Mouse (Mus musculus) hindbrain, embryonic 15.5 days (tissue): Measurements from ENCODE around the gene Orai3. TPM values are rescaled to one million over a fixed set of nuclear protein-coding genes. Genes with fewer than 3 reads are reported as not detected.
"Not testable (repeated sequence)": the region's sequence is repeated elsewhere in the genome, so short reads cannot be mapped to it uniquely, and the experiment has no call there.

Experiments
- ATAC-seq: fragments of 200-750 bp; cut with Nextera tagmentation; 2 replicates; pipeline ENCODE4 v1.8.0; 2017; ENCODE audit warnings: low read depth, moderate number of reproducible peaks, moderate TSS enrichment; ENCODE audit not compliant: low FRiP score
- H3K27ac ChIP-seq: fragments of 300-500 bp; sonication (generic); replicated peaks from 2 replicates; pipeline ENCODE4 v1.5.1; 2015; ENCODE audit warnings: mild to moderate bottlenecking, inconsistent platforms
- H3K27me3 ChIP-seq: fragments of 300-500 bp; sonication (generic); 2 replicates; pipeline ENCODE4 v1.6.1; 2015; ENCODE audit warnings: control low read depth, inconsistent platforms
- H3K36me3 ChIP-seq: fragments of 300-500 bp; sonication (generic); 2 replicates; pipeline ENCODE4 v1.6.1; 2015; ENCODE audit warnings: control low read depth, inconsistent platforms
- H3K4me1 ChIP-seq: fragments of 300-500 bp; sonication (generic); replicated peaks from 2 replicates; pipeline ENCODE4 v1.6.1; 2015; ENCODE audit warnings: control low read depth, inconsistent platforms
- H3K4me2 ChIP-seq: fragments of 300-500 bp; sonication (generic); 2 replicates; pipeline ENCODE4 v1.6.1; 2015; ENCODE audit warnings: moderate library complexity, mild to moderate bottlenecking, inconsistent platforms
- H3K4me3 ChIP-seq: fragments of 300-500 bp; sonication (generic); 2 replicates; pipeline ENCODE4 v1.5.1; 2015; ENCODE audit warnings: mild to moderate bottlenecking, inconsistent platforms
- H3K9ac ChIP-seq: fragments of 300-500 bp; sonication (generic); 2 replicates; pipeline ENCODE4 v1.6.1; 2015; ENCODE audit warnings: inconsistent platforms
- H3K9me3 ChIP-seq: fragments of 300-500 bp; sonication (generic); 2 replicates; pipeline ENCODE4 v1.6.1; 2016; ENCODE audit warnings: control low read depth, inconsistent platforms
- WGBS: fragments of 180-500 bp; shearing (Covaris S2); methylation state at CpG from one replicate; pipeline ENCODE4 v1.1.7; 2015; 5-methylcytosine and 5-hydroxymethylcytosine counted together
- polyA plus RNA-seq: library from polyadenylated mRNA; unstranded; fragments of >200 nt; fragmentation: Nextera tagmentation; extraction: Ambion mirVana; gene quantifications from 2 replicates; pipeline ENCODE4 v1.2.1, GENCODE M21; 2015

Orai3 gene
- 9.2 and 10.4 TPM in 2 replicates for polyA plus RNA-seq

- Histone ChIP-seq H3K36me3 (peaks cover 33% of the 10 kb centered on the region), H3K27ac (peak within 1 kb of the TSS; percentile 80), H3K9me3 (no peaks in the 10 kb centered on the region), H3K9ac (peak within 1 kb of the TSS; percentile 53), H3K4me3 (peak within 1 kb of the TSS; percentile 42), H3K27me3 (no peaks in the 10 kb centered on the region), H3K4me2 (peak within 1 kb of the TSS; percentile 66), H3K4me1 (peaks cover 27% of the 10 kb centered on the region)
- WGBS, result under 1% methylated on average over 24 of the region's 24 CpGs
- ATAC-seq, result peak; percentile 53
Measured at GRCm38 (mm10) chr7:127769651-127770038, at the start of gene Orai3. TSS of gene Orai3 (plus strand) at chr7:127769815.

- Histone ChIP-seq H3K27me3 (no peaks in the 10 kb centered on the region), H3K36me3 (no peaks in the 10 kb centered on the region), H3K4me2 (no peak overlapping the region), H3K9ac (no peak overlapping the region), H3K27ac (no peak overlapping the region), H3K4me3 (no peak overlapping the region), H3K4me1 (no peaks in the 10 kb centered on the region), H3K9me3 (no peaks in the 10 kb centered on the region)
- no peak for ATAC-seq
- 32% methylated on average over 2 of the region's 2 CpGs for WGBS
Measured at GRCm38 (mm10) chr7:127725490-127725889, 44.1 kb upstream of the Orai3 start.

GRCm38 (mm10) chr7:127725924-127726323 is 43.7 kb upstream of the Orai3 start:
- Histone ChIP-seq H3K4me2 (no peak overlapping the region), H3K4me3 (no peak overlapping the region), H3K9me3 (no peaks in the 10 kb centered on the region), H3K4me1 (no peaks in the 10 kb centered on the region), H3K27ac (no peak overlapping the region), H3K36me3 (no peaks in the 10 kb centered on the region), H3K9ac (no peak overlapping the region), H3K27me3 (no peaks in the 10 kb centered on the region)
- 45% methylated on average over 6 of the region's 6 CpGs for WGBS
- no peak for ATAC-seq

GRCm38 (mm10) chr7:127727898-127728297 is 41.7 kb upstream of the Orai3 start:
- Histone ChIP-seq H3K9ac (no peak overlapping the region), H3K4me1 (no peaks in the 10 kb centered on the region), H3K27me3 (no peaks in the 10 kb centered on the region), H3K27ac (no peak overlapping the region), H3K36me3 (no peaks in the 10 kb centered on the region), H3K4me3 (no peak overlapping the region), H3K4me2 (no peak overlapping the region), H3K9me3 (no peaks in the 10 kb centered on the region)
- 85% methylated on average over 7 of the region's 7 CpGs for WGBS
- ATAC-seq, result no peak

- Histone ChIP-seq H3K4me3 (no peak overlapping the region), H3K36me3 (no peaks in the 10 kb centered on the region), H3K9ac (no peak overlapping the region), H3K27ac (no peak overlapping the region), H3K4me2 (no peak overlapping the region), H3K27me3 (no peaks in the 10 kb centered on the region), H3K4me1 (no peaks in the 10 kb centered on the region), H3K9me3 (no peaks in the 10 kb centered on the region)
- whole genome bisulfite sequencing, result 72% methylated on average over 4 of the region's 4 CpGs
- no peak for ATAC-seq
Measured at GRCm38 (mm10) chr7:127730170-127730569, 39.4 kb upstream of the Orai3 start.

- 100% methylated on average over 1 of the region's 5 CpGs for WGBS
- not testable (repeated sequence) for H3K9me3 ChIP-seq, H3K4me3 ChIP-seq, H3K27me3 ChIP-seq, H3K27ac ChIP-seq, H3K9ac ChIP-seq, H3K36me3 ChIP-seq, H3K4me2 ChIP-seq, ATAC-seq, H3K4me1 ChIP-seq
Measured at GRCm38 (mm10) chr7:127732066-127732465, 37.5 kb upstream of the Orai3 start, which contains the start of gene Ctf2. TSS of gene Ctf2 (minus strand) at chr7:127732166.

GRCm38 (mm10) chr7:127744366-127745045 is 25.1 kb upstream of the Orai3 start, which contains the start of gene Fbxl19:
TSS of gene Fbxl19 (plus strand) at chr7:127744543.
- Histone ChIP-seq H3K4me3 (peak within 1 kb of the TSS; percentile 86), H3K36me3 (peaks cover 10% of the 10 kb centered on the region), H3K27ac (peak within 1 kb of the TSS; percentile 89), H3K4me1 (peaks cover 21% of the 10 kb centered on the region), H3K9ac (peak within 1 kb of the TSS; percentile 53), H3K4me2 (peak within 1 kb of the TSS; percentile 87), H3K27me3 (no peaks in the 10 kb centered on the region), H3K9me3 (no peaks in the 10 kb centered on the region)
- no peak for ATAC-seq
- under 1% methylated on average over 26 of the region's 26 CpGs for WGBS

GRCm38 (mm10) chr7:127745251-127745651 is 24.4 kb upstream of the Orai3 start:
- H3K4me3 ChIP-seq, result peak overlapping the region; percentile 86
- H3K4me1 ChIP-seq, result peaks cover 21% of the 10 kb centered on the region
- peak overlapping the region; percentile 89 for H3K27ac ChIP-seq
- no peaks in the 10 kb centered on the region for H3K27me3 ChIP-seq
- H3K36me3 ChIP-seq, result peaks cover 17% of the 10 kb centered on the region
- under 1% methylated on average over 19 of the region's 19 CpGs for WGBS
- H3K9me3 ChIP-seq, result no peaks in the 10 kb centered on the region
- peak overlapping the region; percentile 87 for H3K4me2 ChIP-seq
- peak; percentile 89 for ATAC-seq
- H3K9ac ChIP-seq, result peak overlapping the region; percentile 53

- Histone ChIP-seq H3K4me1 (peaks cover 21% of the 10 kb centered on the region), H3K4me2 (peak overlapping the region; percentile 87), H3K27me3 (no peaks in the 10 kb centered on the region), H3K36me3 (peaks cover 24% of the 10 kb centered on the region), H3K9ac (peak overlapping the region; percentile 96), H3K9me3 (no peaks in the 10 kb centered on the region), H3K4me3 (peak overlapping the region; percentile 86), H3K27ac (peak overlapping the region; percentile 89)
- ATAC-seq, result peak; percentile 93
- under 1% methylated on average over 38 of the region's 39 CpGs for WGBS
Measured at GRCm38 (mm10) chr7:127745652-127746493, 23.7 kb upstream of the Orai3 start.

- H3K4me1 ChIP-seq, result peaks cover 21% of the 10 kb centered on the region
- H3K27ac ChIP-seq, result peak overlapping the region; percentile 89
- no peaks in the 10 kb centered on the region for H3K27me3 ChIP-seq
- H3K4me3 ChIP-seq, result peak overlapping the region; percentile 86
- H3K9ac ChIP-seq, result peak overlapping the region; percentile 96
- no peaks in the 10 kb centered on the region for H3K9me3 ChIP-seq
- peak overlapping the region; percentile 87 for H3K4me2 ChIP-seq
- WGBS, result under 1% methylated on average over 31 of the region's 62 CpGs
- no peak for ATAC-seq
- H3K36me3 ChIP-seq, result peaks cover 33% of the 10 kb centered on the region
Measured at GRCm38 (mm10) chr7:127746494-127747491, 22.8 kb upstream of the Orai3 start.

GRCm38 (mm10) chr7:127747559-127748234 is 21.9 kb upstream of the Orai3 start:
- H3K9ac ChIP-seq, result peak overlapping the region; percentile 96
- peaks cover 21% of the 10 kb centered on the region for H3K4me1 ChIP-seq
- H3K4me3 ChIP-seq, result peak overlapping the region; percentile 86
- no peaks in the 10 kb centered on the region for H3K9me3 ChIP-seq
- ATAC-seq, result no peak
- peaks cover 42% of the 10 kb centered on the region for H3K36me3 ChIP-seq
- WGBS, result 33% methylated on average over 6 of the region's 6 CpGs
- no peaks in the 10 kb centered on the region for H3K27me3 ChIP-seq
- H3K4me2 ChIP-seq, result peak overlapping the region; percentile 87
- peak overlapping the region; percentile 89 for H3K27ac ChIP-seq
